19 mouse cellular contexts compared by ENCODE assay signal in the genomic region with DNA sequence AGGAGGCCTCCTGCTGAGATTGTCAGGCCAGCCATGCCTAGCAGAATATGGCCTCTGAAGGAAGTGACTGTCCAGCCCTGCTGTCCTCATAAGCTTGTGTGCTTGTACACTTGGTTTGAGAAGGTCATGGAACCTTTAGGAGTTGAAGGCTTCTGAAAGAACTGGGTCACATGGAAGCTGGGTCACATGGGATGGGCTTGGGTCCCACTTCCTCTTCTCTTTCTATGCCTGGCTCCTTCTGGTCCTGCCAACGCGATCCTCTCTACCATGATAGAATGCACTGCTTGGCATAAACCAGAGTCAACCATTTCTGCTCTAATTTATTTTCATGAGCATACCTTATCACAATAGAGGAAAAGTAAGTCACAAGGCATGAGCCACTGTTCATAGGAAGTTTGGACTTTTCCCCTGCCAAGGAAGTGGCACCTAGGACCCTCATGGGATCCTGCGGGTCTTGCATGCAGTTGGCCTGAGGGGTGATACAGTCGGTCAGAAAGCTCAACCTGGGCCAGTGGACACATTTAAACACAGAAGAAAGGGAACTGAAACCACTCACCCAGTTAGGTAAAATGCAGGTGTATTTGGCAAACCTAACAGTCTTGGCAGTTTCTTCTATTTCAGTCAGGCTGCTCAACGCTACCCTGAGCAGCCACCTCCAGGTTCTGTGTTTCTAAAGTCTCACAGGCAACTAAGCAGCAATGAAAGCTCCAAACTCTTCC.
"Had no signal": no experiment of that assay in that cellular context is flagged by ENCODE, and none has a peak within 500 bp of the region (broad histone marks: within the 10 kb centered on the region; RNA-seq: fewer than 3 reads in every experiment).

No protein-coding gene starts in this region.

- ATAC-seq: intestine, postnatal 0 days had no signal

- H3K27me3 ChIP-seq: liver, embryonic 13.5 days; neural tube, embryonic 13.5 days; stomach, embryonic 15.5 days had no signal

- H3K4me3 ChIP-seq: layer of hippocampus, adult 2 months; left cerebral cortex, adult 2 months; liver, embryonic 13.5 days; myocyte; neural tube, embryonic 13.5 days; stomach, embryonic 15.5 days had no signal

- H3K36me3 ChIP-seq: liver, embryonic 13.5 days; neural tube, embryonic 13.5 days; stomach, embryonic 15.5 days had no signal

- H3K4me1 ChIP-seq: liver, embryonic 13.5 days; neural tube, embryonic 13.5 days; stomach, embryonic 15.5 days had no signal

- DNase-seq: kidney, adult 2 months; kidney, postnatal 25 days; layer of hippocampus, adult 9-11 months; liver, embryonic 13.5 days; lung, adult 2 months; lung, postnatal 14 days; lung, postnatal 4 days; midbrain, embryonic 14.5 days; right cerebral cortex, adult 18-20 months; right cerebral cortex, postnatal 14 days; right cerebral cortex, postnatal 4 days; thymus, postnatal 25 days had no signal

- H3K27ac ChIP-seq: kidney, postnatal 0 days; layer of hippocampus, adult 2 months; left cerebral cortex, adult 2 months; liver, embryonic 13.5 days; neural tube, embryonic 13.5 days; stomach, embryonic 15.5 days had no signal
